Mouse (Mus musculus) heart, embryonic 15.5 days (tissue): ENCODE measurements around the gene Pik3ca. TPM values are rescaled to one million over a fixed set of nuclear protein-coding genes. Genes with fewer than 3 reads are reported as not detected.

Source experiments
- ATAC-seq: fragments of 200-750 bp; cut with Nextera tagmentation; replicated peaks from 2 replicates; pipeline ENCODE4 v1.8.0; 2017; ENCODE audit warnings: low read depth, moderate TSS enrichment; ENCODE audit not compliant: insufficient number of reproducible peaks, insufficient read depth, low FRiP score
- H3K27ac ChIP-seq: fragments of 300-500 bp; sonication (generic); 2 replicates; pipeline ENCODE4 v1.5.1; 2015; ENCODE audit warnings: mild to moderate bottlenecking, inconsistent platforms
- H3K27me3 ChIP-seq: fragments of 300-500 bp; sonication (generic); 2 replicates; pipeline ENCODE4 v1.6.1; 2015; ENCODE audit warnings: inconsistent platforms
- H3K36me3 ChIP-seq: fragments of 300-500 bp; sonication (generic); 2 replicates; pipeline ENCODE4 v1.6.1; 2015; ENCODE audit warnings: mild to moderate bottlenecking, inconsistent platforms
- H3K4me1 ChIP-seq: fragments of 300-500 bp; sonication (generic); replicated peaks from 2 replicates; pipeline ENCODE4 v1.6.1; 2015; ENCODE audit warnings: inconsistent platforms
- H3K4me2 ChIP-seq: fragments of 300-500 bp; sonication (generic); 2 replicates; pipeline ENCODE4 v1.6.1; 2015; ENCODE audit warnings: inconsistent platforms, mild to moderate bottlenecking, moderate library complexity
- H3K4me3 ChIP-seq: fragments of 300-500 bp; sonication (generic); 2 replicates; pipeline ENCODE4 v1.5.1; 2015; ENCODE audit warnings: mild to moderate bottlenecking, inconsistent platforms
- H3K9ac ChIP-seq: fragments of 300-500 bp; sonication (generic); 2 replicates; pipeline ENCODE4 v1.6.1; 2015; ENCODE audit warnings: mild to moderate bottlenecking, inconsistent platforms
- H3K9me3 ChIP-seq: fragments of 300-500 bp; sonication (generic); replicated peaks from 2 replicates; pipeline ENCODE4 v1.6.1; 2016; ENCODE audit warnings: inconsistent platforms
- WGBS: fragments of 180-500 bp; shearing (Covaris S2); methylation state at CpG from one replicate; pipeline ENCODE4 v1.1.7; 2015; ENCODE audit warnings: mixed read lengths; 5-methylcytosine and 5-hydroxymethylcytosine counted together
- polyA plus RNA-seq: library from polyadenylated mRNA; unstranded; fragments of >200 nt; fragmentation: Nextera tagmentation; extraction: Ambion mirVana; gene quantifications from 2 replicates; pipeline ENCODE4 v1.2.1, GENCODE M21; 2015

Pik3ca gene
- polyA plus RNA-seq, 1 experiment from 2014 or later = 7.1 TPM

DNA sequence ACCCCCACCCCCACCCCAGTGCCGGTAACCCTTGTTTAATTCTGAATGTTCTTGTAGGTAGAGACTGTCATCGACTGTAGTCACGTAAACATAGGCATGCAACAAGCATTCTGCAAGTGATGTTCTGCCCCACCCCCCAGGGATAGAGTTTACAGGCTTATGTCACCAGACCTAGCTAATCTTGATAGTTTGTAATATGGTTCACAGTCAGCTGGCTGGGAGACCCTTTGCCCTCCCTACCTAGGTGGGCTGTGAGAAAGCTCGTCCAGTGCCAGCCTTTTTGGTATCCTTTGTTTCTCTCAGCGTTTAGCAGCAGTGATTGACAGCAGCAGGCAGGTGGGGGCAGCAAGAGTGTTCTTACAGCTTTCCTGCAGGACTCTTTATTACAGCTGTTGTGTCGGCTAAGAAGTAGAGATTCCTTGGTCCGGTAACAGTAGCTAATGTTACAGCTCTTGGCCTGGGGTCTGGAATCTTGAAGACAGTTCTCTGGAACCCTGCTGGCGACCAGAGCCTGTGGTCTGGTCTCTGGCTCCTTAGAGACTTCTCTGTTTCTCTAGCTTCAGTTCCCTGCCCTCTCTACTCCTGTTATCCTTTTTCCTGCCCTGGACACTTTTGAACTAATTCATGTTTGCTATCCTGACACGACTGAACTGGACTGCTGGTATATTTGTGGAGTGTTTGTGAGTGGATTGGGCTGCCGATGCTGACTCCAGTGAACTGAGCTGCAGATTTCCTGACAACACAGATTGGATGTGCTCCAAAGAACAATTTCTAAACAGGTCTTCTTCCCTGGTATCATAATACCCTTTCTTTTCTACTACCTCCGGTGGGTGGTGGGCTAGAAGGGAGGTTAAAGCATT is 109.1 kb downstream of the Pik3ca start:
- ATAC-seq = no peak
- no peak overlapping the region for H3K9ac ChIP-seq
- 58% methylated on average over 11 of the region's 11 CpGs for WGBS

DNA sequence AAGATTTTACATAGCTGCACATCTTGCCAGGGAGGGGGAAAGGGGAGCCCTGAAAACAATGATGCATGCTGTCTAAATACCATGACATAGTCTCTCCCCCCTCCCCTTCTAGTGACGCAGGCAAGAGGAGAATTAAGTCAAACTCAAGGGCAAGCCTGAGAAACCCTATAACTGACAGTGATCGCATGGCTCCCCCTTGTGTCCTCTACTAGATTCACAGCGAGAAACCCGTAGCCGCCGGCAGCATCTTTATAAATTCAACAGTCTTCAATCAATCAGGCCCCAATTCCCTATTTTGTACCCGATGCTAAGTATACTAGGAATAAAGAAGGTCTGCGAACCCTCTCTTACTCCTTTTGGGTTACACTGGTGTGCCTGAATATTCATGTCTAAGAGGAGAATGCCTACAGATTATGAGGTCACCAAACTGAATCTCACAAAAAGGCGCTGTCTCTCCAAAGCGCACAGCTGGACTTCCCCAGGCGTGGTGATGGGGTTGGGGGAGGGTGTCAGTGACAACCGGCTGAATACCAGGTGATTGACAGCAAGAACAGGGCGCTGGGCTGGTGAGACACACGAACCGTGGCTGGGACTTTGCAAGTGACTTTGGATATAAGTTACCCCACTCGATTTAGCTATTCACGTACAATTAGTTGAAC is 111.3 kb downstream of the Pik3ca start:
- no peak overlapping the region; the same call in 1 of the 2 replicates for H3K27ac ChIP-seq
- H3K9ac ChIP-seq = no peak overlapping the region
- no peaks in the 10 kb centered on the region for H3K27me3 ChIP-seq
- 4% methylated on average over 17 of the region's 17 CpGs for WGBS
- no peaks in the 10 kb centered on the region for H3K9me3 ChIP-seq
- H3K4me3 ChIP-seq = peak overlapping the region; percentile 75
- H3K4me1 ChIP-seq = peaks cover 23% of the 10 kb centered on the region
- no peak for ATAC-seq
- H3K4me2 ChIP-seq = peak overlapping the region; percentile 73
- no peaks in the 10 kb centered on the region for H3K36me3 ChIP-seq

More for the DNA sequence above, 109.1 kb downstream of the Pik3ca start:
- Histone ChIP-seq H3K27ac (no peak overlapping the region), H3K9me3 (no peaks in the 10 kb centered on the region), H3K4me3 (no peak overlapping the region), H3K27me3 (no peaks in the 10 kb centered on the region), H3K36me3 (no peaks in the 10 kb centered on the region), H3K4me1 (peaks cover 16% of the 10 kb centered on the region), H3K4me2 (no peak overlapping the region)

DNA sequence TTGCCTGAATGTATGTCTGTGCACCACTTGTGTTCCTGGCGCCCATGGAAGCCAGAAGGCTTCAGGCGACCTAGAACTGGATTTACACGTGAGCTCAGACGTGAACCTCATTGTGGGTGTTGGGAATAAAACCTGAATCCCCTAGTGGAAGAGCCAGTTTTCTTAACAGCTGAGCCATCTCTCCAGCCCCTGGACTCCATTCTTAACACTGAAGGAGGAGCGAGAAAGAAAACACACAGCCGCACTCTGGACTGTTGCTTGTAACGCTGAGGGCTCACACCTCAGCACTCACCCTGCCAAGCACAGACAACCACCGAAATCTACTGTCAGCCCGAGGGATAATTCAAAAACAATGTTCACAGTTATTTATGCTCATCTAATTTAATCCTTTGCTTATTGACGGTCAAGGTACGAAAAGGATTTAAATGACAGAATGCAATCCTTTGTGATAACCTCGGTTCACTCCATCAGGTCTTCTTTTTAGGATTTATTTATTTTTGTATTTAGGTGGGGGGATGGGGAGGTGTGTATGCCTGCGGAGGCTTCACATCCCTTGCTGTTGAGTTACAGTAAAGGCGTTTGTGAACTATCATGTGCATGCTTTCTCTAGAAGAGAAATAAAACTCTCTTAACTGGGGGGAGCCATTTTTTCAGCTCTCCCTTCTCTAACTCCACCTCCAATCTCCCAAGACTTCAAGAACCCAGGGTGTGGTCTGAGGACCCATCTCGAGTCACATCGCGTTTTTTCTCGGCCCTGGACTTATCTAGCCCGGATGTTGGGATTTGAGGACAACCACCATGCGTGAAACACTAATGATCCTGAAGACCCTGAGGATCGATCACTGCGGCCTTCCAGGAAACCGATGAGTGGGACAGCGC is 112.3 kb downstream of the Pik3ca start, which contains the start of gene Zfp639:
Gene Zfp639 (plus strand): TSS at position 764 of the 879 bp plus-strand sequence.
- ATAC-seq = peak; percentile 0; the same call in 1 of the 2 replicates
- peak within 1 kb of the TSS; percentile 73 for H3K4me2 ChIP-seq
- WGBS = 8% methylated on average over 24 of the region's 24 CpGs

DNA sequence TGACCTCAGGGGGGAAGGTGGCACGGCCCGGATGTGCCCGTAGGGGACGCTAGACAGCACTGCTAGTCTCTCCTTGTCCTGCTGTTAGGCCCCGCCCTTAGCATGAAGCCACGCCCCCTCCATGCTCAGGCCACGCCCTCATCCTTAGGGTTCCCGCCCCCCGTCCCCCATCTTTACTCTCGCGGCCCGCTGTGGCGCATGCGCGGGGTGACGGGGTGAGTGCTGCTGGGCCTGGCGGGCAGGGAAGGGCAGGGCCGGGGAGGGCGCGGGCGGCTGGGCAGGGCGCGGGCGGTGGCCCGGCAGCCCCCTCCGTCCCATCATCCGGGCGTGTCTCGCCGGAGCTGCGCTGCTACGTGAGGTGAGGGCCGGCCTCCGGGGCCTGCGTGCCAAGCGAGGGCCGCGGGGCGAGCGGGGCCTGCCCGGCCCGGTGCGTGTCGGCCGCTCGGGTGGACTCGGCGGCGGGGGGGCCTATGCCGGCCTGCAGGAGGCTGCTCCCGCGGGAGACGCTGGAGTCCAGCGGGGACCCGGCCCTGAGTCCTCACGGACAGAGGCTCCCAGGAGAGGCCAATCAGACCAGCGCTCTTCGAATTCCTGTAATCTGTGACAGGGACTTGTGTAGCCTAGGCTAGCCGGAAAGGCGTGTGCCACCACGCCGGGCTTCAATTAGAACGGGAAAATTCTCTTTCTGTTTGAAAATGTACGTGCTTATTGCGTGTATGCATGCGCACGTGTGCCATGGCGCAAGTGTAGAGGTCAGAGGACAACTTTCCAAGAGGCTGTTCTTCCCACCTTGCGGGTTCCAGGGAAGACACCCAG is 113.1 kb downstream of the Pik3ca start:
- Histone ChIP-seq H3K9ac (peak overlapping the region; percentile 86), H3K9me3 (no peaks in the 10 kb centered on the region), H3K27ac (peak overlapping the region; percentile 90), H3K4me3 (peak overlapping the region; percentile 75), H3K4me2 (peak overlapping the region; percentile 73), H3K36me3 (peaks cover 7% of the 10 kb centered on the region), H3K4me1 (peaks cover 23% of the 10 kb centered on the region), H3K27me3 (no peaks in the 10 kb centered on the region)
- ATAC-seq = peak; percentile 96
- WGBS = under 1% methylated on average over 60 of the region's 69 CpGs

More for the DNA sequence above, 112.3 kb downstream of the Pik3ca start, which contains the start of gene Zfp639:
- Histone ChIP-seq H3K27ac (peak within 1 kb of the TSS; percentile 90), H3K9me3 (no peaks in the 10 kb centered on the region), H3K27me3 (no peaks in the 10 kb centered on the region), H3K9ac (peak within 1 kb of the TSS; percentile 86), H3K36me3 (peaks cover 1% of the 10 kb centered on the region; the same call in 1 of the 2 replicates), H3K4me3 (peak within 1 kb of the TSS; percentile 75), H3K4me1 (peaks cover 23% of the 10 kb centered on the region)

DNA sequence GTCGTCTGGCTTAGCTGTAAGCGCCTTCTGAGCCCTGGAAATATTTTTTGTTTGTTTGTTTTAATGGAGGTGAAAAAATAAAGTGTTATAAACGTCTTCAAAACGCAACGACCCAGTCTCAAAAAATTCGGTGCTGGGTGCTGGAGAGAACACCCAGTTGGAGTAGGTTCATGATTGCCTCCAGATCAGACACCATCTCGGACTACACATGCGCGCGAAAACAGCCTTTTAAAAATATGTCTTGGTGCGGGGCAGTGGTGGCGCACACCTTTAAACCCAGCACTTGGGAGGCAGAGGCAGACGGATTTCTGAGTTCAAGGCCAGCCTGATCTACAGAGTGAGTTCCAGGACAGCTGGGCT is 113.7 kb downstream of the Pik3ca start:
- ATAC-seq = no peak
- Histone ChIP-seq H3K4me3 (peak overlapping the region; percentile 75), H3K36me3 (peaks cover 9% of the 10 kb centered on the region), H3K27me3 (no peaks in the 10 kb centered on the region), H3K27ac (peak overlapping the region; percentile 90), H3K9me3 (no peaks in the 10 kb centered on the region), H3K4me2 (peak overlapping the region; percentile 73), H3K9ac (peak overlapping the region; percentile 86), H3K4me1 (peaks cover 23% of the 10 kb centered on the region)
- WGBS = 4% methylated on average over 13 of the region's 13 CpGs

DNA sequence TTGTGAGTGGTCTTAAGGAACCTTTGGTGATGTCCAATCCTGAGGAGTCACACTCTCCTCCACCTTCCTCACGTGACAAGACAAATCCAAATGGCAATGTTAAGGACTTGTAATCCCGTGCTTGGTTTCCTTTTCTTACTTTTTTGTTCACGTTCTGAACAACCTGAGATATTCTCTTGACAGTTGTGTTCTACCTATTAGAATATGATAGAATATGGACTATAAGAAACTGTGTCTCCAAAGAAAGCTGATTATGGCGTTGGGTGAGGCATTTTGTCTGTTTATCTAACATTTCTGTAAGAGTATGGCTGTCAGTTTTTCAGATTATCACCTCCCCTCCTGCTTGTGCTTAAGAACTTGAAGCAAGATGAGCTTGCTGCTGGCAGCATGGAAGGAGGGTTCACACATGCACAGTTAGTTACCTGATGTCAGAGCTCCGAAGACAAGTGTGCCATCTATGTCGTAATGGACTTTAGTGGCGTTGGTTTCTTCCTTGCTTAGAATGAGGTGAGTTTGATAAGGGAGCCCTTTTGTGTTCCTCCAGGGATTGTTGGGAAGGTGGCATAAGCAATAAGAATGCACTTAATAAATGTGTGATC is 115.3 kb downstream of the Pik3ca start:
- H3K36me3 ChIP-seq = peaks cover 21% of the 10 kb centered on the region
- H3K4me1 ChIP-seq = peaks cover 23% of the 10 kb centered on the region
- H3K27ac ChIP-seq = no peak overlapping the region
- 85% methylated on average over 7 of the region's 7 CpGs for WGBS
- H3K27me3 ChIP-seq = no peaks in the 10 kb centered on the region
- no peak overlapping the region for H3K4me3 ChIP-seq
- no peak overlapping the region for H3K4me2 ChIP-seq
- no peak for ATAC-seq
- H3K9ac ChIP-seq = no peak overlapping the region
- no peaks in the 10 kb centered on the region for H3K9me3 ChIP-seq

DNA sequence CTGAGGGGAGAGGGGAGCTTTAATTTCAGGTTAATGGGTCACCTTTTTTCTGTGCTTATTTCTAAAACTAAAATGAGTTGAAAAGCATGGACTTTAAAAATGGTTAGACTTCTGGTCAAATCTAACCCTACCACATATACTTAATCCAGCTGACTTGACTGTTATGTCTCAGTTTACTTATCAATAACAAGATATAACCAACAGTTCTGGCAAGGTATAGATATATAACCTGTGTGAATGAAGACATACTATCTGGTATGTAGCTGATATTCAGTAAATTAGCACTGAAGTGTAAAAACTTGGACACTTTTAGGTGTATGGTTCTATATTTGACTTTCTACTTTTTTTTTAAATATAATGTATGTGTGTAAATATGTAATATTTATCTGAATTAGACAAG is 116.1 kb downstream of the Pik3ca start:
- no peaks in the 10 kb centered on the region for H3K27me3 ChIP-seq
- no peak overlapping the region for H3K27ac ChIP-seq
- H3K4me2 ChIP-seq = no peak overlapping the region
- no peak overlapping the region for H3K4me3 ChIP-seq
- ATAC-seq = no peak
- H3K36me3 ChIP-seq = peaks cover 23% of the 10 kb centered on the region
- no peak overlapping the region for H3K9ac ChIP-seq
- H3K4me1 ChIP-seq = peaks cover 23% of the 10 kb centered on the region
- H3K9me3 ChIP-seq = no peaks in the 10 kb centered on the region

Other genes with a start within 250 kb of the Pik3ca start
- 3.4 and 3.6 TPM in 2 replicates for gene Zmat3, start 31.7 kb upstream of the Pik3ca start, polyA plus RNA-seq
- gene Kcnmb3, start 94.6 kb downstream of the Pik3ca start, polyA plus RNA-seq = not detected in 2 replicates
- 25.6 and 29.5 TPM in 2 replicates for gene Zfp639, start 112.6 kb downstream of the Pik3ca start, polyA plus RNA-seq
- gene Mfn1, start 131.8 kb downstream of the Pik3ca start, polyA plus RNA-seq = 60.8 and 78.6 TPM in 2 replicates
- 56.5 and 62.2 TPM in 2 replicates for gene Gnb4, start 218.9 kb downstream of the Pik3ca start, polyA plus RNA-seq